Mouse (Mus musculus): ENCODE results near the gene Arhgap31. TPM values are rescaled to one million over a fixed set of nuclear protein-coding genes. Genes with fewer than 3 reads are reported as not detected.
A peak's percentile ranks its signal among the peaks of the same experiment; 100 is the strongest.

Arhgap31 gene
- polyA plus RNA-seq, 1 experiment: not detected

DNA sequence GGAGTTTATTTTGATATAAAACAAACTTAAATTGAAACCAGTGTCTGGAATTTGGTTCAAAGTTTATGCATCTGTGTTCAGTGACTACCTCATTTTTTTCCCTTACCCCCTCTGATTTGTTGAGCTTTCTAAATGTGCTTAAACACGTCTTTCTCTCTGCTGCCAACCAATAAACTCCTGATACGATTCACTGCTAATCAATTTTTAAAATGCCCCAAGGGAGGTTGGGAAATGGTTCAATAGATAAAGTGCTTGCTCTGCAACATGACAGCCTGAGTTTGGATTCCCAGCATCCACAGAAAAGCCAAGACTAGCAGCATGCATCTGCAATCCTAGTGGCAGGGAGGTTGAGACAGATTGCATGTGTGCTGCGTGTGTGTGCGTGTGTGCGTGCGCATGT is 99.4 kb downstream of the Arhgap31 start:
- no peaks in the 10 kb centered on the region for H3K4me1 ChIP-seq (ENCODE audit: control insufficient read depth, insufficient read depth, low read length)
- no peak overlapping the region for H3K27ac ChIP-seq (ENCODE audit: insufficient read depth, low read depth, low read length)
- WGBS: 94% methylated on average over 6 of the region's 6 CpGs
- TF ChIP-seq POLR2A (IDR thresholded peaks at IDR 0.05; ENCODE audit: insufficient read depth, low read depth, low read length): no peak
- TF ChIP-seq CTCF (IDR thresholded peaks at IDR 0.05; ENCODE audit: insufficient read depth, low read depth, low read length): no peak
- no peak overlapping the region for H3K4me3 ChIP-seq (ENCODE audit: insufficient read depth, low read depth, low read length)

DNA sequence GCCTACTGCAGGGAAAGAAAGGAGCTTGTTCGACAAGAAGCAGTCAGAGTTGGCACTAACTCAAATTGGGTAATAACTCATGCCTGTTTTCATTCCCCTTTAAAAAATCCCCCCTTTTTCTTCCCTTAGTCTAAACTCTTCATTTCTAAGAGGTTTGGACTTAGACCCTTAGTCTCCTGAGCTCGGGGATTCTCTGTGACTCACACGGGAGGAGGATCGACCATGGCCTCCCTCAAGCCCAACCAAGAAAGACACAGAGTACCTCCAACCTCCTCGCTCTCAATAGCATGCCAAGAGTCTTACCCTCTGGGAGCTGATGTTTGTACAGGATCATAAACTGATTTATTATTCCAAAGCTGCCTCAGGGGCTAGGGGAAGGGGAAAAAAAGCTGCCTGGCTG is 100.4 kb downstream of the Arhgap31 start:
- H3K27ac ChIP-seq (ENCODE audit: insufficient read depth, low read depth, low read length): no peak overlapping the region
- no peak overlapping the region for H3K4me3 ChIP-seq (ENCODE audit: insufficient read depth, low read depth, low read length)
- TF ChIP-seq POLR2A (IDR thresholded peaks at IDR 0.05; ENCODE audit: insufficient read depth, low read depth, low read length) (no peak), CTCF (IDR thresholded peaks at IDR 0.05; ENCODE audit: insufficient read depth, low read depth, low read length) (no peak)
- 66% methylated on average over 5 of the region's 5 CpGs for WGBS
- H3K4me1 ChIP-seq (ENCODE audit: control insufficient read depth, insufficient read depth, low read length): no peaks in the 10 kb centered on the region

DNA sequence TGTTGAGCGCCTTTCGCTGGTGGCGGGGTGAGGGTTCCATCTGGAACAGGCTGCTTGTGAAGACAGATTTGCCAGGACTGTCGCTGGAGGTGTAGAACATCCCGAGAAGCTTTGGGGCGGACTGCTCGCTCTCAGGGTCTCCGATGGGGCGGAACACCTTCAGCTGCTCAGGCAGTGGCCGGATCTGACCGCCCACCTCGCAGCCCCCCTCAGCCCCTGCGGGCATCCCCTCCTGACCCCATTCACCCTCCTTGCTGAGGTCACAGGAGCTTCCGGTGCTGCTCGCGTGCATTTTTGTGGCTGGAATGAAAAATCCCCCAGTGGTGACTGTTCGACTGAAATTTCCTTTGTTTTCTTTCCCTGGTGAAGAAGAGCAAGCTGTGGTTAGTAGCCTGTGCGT is 104.0 kb downstream of the Arhgap31 start:
- WGBS: 79% methylated on average over 18 of the region's 18 CpGs
- Histone ChIP-seq H3K27ac (ENCODE audit: insufficient read depth, low read depth, low read length) (no peak overlapping the region), H3K4me3 (ENCODE audit: insufficient read depth, low read depth, low read length) (no peak overlapping the region), H3K4me1 (ENCODE audit: control insufficient read depth, insufficient read depth, low read length) (no peaks in the 10 kb centered on the region)
- TF ChIP-seq CTCF (IDR thresholded peaks at IDR 0.05; ENCODE audit: insufficient read depth, low read depth, low read length) (no peak), POLR2A (IDR thresholded peaks at IDR 0.05; ENCODE audit: insufficient read depth, low read depth, low read length) (no peak)

DNA sequence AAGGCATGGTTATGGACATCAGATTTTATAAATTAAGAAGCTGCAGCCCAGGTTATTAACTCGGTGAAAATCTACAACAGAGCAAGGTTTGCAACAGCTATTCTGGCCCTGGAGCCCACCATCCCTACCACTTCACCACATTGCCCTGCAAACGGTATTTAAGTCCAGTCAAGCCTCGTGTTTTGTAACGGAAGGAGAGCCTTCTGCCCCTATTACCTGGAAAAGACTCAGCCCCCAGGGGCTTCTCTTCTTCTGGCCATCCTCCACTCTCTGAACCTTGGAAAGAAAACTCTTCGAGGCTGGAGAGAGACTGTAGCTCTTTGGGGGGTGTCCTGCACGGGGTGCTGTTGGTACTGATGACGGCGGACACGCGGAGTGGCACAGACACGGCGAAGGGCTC is 104.4 kb downstream of the Arhgap31 start:
- H3K4me3 ChIP-seq (ENCODE audit: insufficient read depth, low read depth, low read length): no peak overlapping the region
- no peaks in the 10 kb centered on the region for H3K4me1 ChIP-seq (ENCODE audit: control insufficient read depth, insufficient read depth, low read length)
- 83% methylated on average over 12 of the region's 12 CpGs for WGBS
- no peak for TF ChIP-seq POLR2A (IDR thresholded peaks at IDR 0.05; ENCODE audit: insufficient read depth, low read depth, low read length)
- no peak for TF ChIP-seq CTCF (IDR thresholded peaks at IDR 0.05; ENCODE audit: insufficient read depth, low read depth, low read length)
- no peak overlapping the region for H3K27ac ChIP-seq (ENCODE audit: insufficient read depth, low read depth, low read length)

DNA sequence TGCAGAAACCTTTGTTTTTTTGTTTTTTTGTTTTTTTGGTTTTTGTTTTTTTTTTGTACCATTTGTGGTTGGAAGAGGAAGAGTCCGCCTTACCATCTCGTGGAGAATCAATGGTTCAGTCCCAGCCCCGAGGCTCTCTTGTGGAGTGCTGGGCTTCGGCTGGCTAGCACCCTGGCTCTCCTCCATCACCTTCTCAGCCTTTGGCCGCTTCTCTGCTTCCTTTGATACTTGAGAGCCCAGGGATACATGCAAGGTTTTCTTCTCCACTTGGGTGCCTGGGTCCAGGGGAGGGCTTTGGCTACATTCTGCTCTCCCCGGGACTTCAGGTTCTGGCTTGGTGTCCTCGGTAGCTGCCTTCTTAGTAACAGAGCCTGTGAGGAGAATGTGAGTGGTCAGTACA is 106.6 kb downstream of the Arhgap31 start:
- no peak overlapping the region for H3K27ac ChIP-seq (ENCODE audit: insufficient read depth, low read depth, low read length)
- 74% methylated on average over 7 of the region's 7 CpGs for WGBS
- TF ChIP-seq CTCF (IDR thresholded peaks at IDR 0.05; ENCODE audit: insufficient read depth, low read depth, low read length): no peak
- no peak for TF ChIP-seq POLR2A (IDR thresholded peaks at IDR 0.05; ENCODE audit: insufficient read depth, low read depth, low read length)
- H3K4me3 ChIP-seq (ENCODE audit: insufficient read depth, low read depth, low read length): no peak overlapping the region
- H3K4me1 ChIP-seq (ENCODE audit: control insufficient read depth, insufficient read depth, low read length): peaks cover 3% of the 10 kb centered on the region; the same call in 1 of the 2 replicates

DNA sequence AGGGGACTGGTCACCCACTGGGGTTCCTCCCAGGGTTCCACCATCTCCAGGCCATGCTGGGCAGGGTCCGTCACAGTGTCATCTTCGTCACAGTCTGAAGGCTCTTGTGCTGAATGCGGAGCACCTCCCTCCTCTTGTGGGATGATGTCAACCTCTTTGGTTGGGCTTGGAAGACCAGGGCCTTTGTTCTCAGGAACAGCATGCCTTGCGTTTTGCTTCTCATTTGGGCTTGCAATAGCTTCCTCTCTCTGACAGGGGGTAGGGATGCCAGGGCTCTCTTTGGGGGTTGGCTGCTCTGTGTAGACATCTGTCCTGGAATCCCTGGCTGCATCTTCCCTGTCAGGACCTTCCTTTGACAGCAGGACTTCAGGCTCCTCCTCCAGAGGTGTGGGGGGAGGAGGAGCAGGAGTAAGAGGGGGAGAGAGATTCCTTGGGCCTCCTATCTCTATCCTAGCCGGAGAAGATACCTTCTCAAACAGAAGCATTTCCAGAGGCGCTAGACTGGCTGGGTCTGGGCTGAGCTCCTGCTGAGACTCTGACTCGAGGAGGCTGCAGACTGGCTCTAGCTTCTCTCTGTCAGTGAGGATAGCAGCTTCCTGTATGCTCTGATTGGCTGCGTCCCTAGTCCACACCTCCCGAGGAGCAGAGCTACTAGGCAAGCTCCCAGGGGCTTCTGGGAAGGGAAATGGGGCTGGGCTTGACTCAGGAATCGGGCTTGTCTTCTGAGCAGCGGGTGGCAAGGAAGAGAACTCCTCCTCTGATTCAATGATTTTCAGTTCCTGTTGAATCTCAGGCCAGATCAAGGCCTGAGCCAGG is 109.9 kb downstream of the Arhgap31 start:
- H3K27ac ChIP-seq (ENCODE audit: insufficient read depth, low read depth, low read length): 0 out of 2 replicates have a peak overlapping the region, but pooled peaks have one; percentile 12
- peaks cover 3% of the 10 kb centered on the region; the same call in 1 of the 2 replicates for H3K4me1 ChIP-seq (ENCODE audit: control insufficient read depth, insufficient read depth, low read length)
- no peak for TF ChIP-seq POLR2A (IDR thresholded peaks at IDR 0.05; ENCODE audit: insufficient read depth, low read depth, low read length)
- no peak for TF ChIP-seq CTCF (IDR thresholded peaks at IDR 0.05; ENCODE audit: insufficient read depth, low read depth, low read length)
- 50% methylated on average over 11 of the region's 11 CpGs for WGBS
- no peak overlapping the region for H3K4me3 ChIP-seq (ENCODE audit: insufficient read depth, low read depth, low read length)

DNA sequence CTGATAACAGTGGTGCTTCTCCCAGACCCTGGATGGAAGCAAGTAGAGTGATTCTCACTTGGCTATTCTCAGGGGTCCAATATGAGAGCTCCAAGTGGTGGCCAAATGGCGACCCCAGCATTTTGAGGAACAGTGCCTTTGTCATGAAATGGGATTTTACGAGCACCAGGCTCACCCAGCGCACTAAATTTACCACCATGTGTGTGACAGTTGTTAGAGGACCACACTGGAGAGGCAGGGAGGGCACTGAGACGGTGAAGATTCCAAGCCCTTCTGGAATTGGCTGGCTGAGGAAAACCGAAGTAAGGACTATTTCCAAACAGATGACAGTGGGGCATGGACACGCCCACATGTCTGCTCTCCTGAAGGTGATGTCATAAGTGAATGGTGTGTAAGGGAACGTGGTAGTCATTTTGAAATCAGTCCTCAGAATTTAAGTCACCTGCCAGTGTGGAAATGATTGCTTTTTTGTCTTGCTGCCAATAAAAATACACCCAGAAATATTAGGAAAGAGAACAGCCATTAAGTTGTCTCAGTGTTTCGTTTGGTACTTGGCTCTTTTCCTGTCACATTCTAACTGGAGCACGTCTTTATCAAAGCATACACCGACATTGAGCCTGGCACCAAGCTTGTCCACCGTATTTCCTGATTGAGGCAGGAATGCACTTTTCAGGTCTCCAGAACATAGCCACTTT is 113.9 kb downstream of the Arhgap31 start:
- H3K4me3 ChIP-seq (ENCODE audit: insufficient read depth, low read depth, low read length): no peak overlapping the region

DNA sequence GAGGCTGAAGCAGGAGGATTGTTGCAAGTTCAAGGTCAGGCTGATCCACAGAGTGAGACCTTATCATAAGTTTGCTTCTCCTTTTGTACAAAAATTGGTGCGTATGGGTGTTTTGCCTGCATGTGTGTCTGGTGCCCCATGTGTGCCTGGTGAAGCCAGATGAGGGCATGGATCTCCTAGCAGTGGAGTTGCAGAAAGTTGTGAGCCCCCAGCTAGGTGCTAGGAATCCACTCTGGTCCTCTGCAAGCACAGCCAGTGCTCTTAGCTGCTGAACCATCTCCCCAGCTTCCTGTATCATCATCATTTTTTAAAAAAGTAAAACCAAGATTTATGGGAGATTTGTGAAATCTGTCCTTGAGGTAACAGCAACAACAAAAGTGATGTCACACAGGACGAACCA is 116.4 kb downstream of the Arhgap31 start:
- no peak for TF ChIP-seq CTCF (IDR thresholded peaks at IDR 0.05; ENCODE audit: insufficient read depth, low read depth, low read length)
- TF ChIP-seq POLR2A (IDR thresholded peaks at IDR 0.05; ENCODE audit: insufficient read depth, low read depth, low read length): no peak
- Histone ChIP-seq H3K27ac (ENCODE audit: insufficient read depth, low read depth, low read length) (no peak overlapping the region), H3K4me1 (ENCODE audit: control insufficient read depth, insufficient read depth, low read length) (peaks cover 9% of the 10 kb centered on the region), H3K4me3 (ENCODE audit: insufficient read depth, low read depth, low read length) (no peak overlapping the region)
- WGBS: 99% methylated on average over 2 of the region's 2 CpGs

More for the DNA sequence above, 113.9 kb downstream of the Arhgap31 start:
- 69% methylated on average over 11 of the region's 11 CpGs for WGBS
- Histone ChIP-seq H3K27ac (ENCODE audit: insufficient read depth, low read depth, low read length) (no peak overlapping the region), H3K4me1 (ENCODE audit: control insufficient read depth, insufficient read depth, low read length) (peaks cover 3% of the 10 kb centered on the region; the same call in 1 of the 2 replicates)
- no peak for TF ChIP-seq POLR2A (IDR thresholded peaks at IDR 0.05; ENCODE audit: insufficient read depth, low read depth, low read length)
- no peak for TF ChIP-seq CTCF (IDR thresholded peaks at IDR 0.05; ENCODE audit: insufficient read depth, low read depth, low read length)

DNA sequence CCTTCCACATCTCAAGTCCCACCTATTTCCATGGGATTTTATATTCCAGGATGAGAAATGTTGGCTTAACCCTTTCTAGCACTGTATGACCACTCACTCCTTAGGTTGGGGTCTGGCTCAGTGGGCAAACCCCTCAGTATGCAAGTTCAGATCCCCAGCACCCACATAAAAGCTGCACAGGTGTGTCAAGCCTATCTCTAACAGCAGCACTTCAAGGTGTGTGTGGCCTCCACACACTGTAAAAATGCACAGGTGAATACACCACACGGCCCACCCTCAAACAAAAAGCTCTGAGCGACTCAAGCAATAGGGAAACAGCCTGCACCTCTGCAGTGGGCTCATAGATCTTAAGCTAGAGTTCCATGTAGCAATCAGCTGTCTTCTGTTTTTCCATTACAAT is 117.0 kb downstream of the Arhgap31 start:
- H3K27ac ChIP-seq (ENCODE audit: insufficient read depth, low read depth, low read length): no peak overlapping the region
- peaks cover 10% of the 10 kb centered on the region for H3K4me1 ChIP-seq (ENCODE audit: control insufficient read depth, insufficient read depth, low read length)
- TF ChIP-seq CTCF (IDR thresholded peaks at IDR 0.05; ENCODE audit: insufficient read depth, low read depth, low read length): no peak
- no peak for TF ChIP-seq POLR2A (IDR thresholded peaks at IDR 0.05; ENCODE audit: insufficient read depth, low read depth, low read length)
- WGBS: 88% methylated on average over 2 of the region's 2 CpGs
- no peak overlapping the region for H3K4me3 ChIP-seq (ENCODE audit: insufficient read depth, low read depth, low read length)

Measured in olfactory bulb, adult 2 months (tissue).